Mouse (Mus musculus) stomach, embryonic 16.5 days (tissue): ENCODE data around the gene Olfr1307. TPM values are rescaled to one million over a fixed set of nuclear protein-coding genes. Genes with fewer than 3 reads are reported as not detected.

Experiments
- ATAC-seq: fragments of 200-750 bp; cut with Nextera tagmentation; 2 replicates; pipeline ENCODE4 v1.8.0; 2017; ENCODE audit warnings: moderate number of reproducible peaks, moderate TSS enrichment; ENCODE audit not compliant: insufficient read depth, low FRiP score
- H3K27ac ChIP-seq: fragments of 300-500 bp; sonication (generic); 2 replicates; pipeline ENCODE4 v1.5.1; 2014; ENCODE audit warnings: low read length
- H3K27me3 ChIP-seq: fragments of 300-500 bp; sonication (generic); 2 replicates; pipeline ENCODE4 v1.6.1; 2014; ENCODE audit warnings: low read length, control low read depth, mixed read lengths; ENCODE audit not compliant: control insufficient read depth, insufficient read depth
- H3K36me3 ChIP-seq: fragments of 300-500 bp; sonication (generic); 2 replicates; pipeline ENCODE4 v1.6.1; 2014; ENCODE audit warnings: low read length; ENCODE audit not compliant: control insufficient read depth, insufficient read depth
- H3K4me1 ChIP-seq: fragments of 300-500 bp; sonication (generic); 2 replicates; pipeline ENCODE4 v1.6.1; 2014; ENCODE audit warnings: low read length, control low read depth, mixed read lengths; ENCODE audit not compliant: control insufficient read depth, insufficient read depth
- H3K4me2 ChIP-seq: fragments of 300-500 bp; sonication (generic); 2 replicates; pipeline ENCODE4 v1.6.1; 2014; ENCODE audit warnings: low read depth, low read length, mixed read lengths
- H3K4me3 ChIP-seq: fragments of 300-500 bp; sonication (generic); replicated peaks from 2 replicates; pipeline ENCODE4 v1.5.1; 2014; ENCODE audit warnings: mild to moderate bottlenecking, low read length
- H3K9ac ChIP-seq: fragments of 300-500 bp; sonication (generic); 2 replicates; pipeline ENCODE4 v1.6.1; 2014; ENCODE audit warnings: low read length
- H3K9me3 ChIP-seq: fragments of 300-500 bp; sonication (generic); replicated peaks from 2 replicates; pipeline ENCODE4 v1.6.1; 2016; ENCODE audit warnings: low read length, control low read depth; ENCODE audit not compliant: control insufficient read depth
- WGBS: fragments of 180-500 bp; shearing (Covaris S2); extraction: QIAGEN DNeasy Blood & Tissue Kit; methylation state at CpG from one replicate; pipeline ENCODE4 v1.1.7; 2014; 5-methylcytosine and 5-hydroxymethylcytosine counted together
- polyA plus RNA-seq: library from polyadenylated mRNA; unstranded; fragments of >200 nt; fragmentation: Nextera tagmentation; extraction: Ambion mirVana; gene quantifications from 2 replicates; pipeline ENCODE4 v1.2.1, GENCODE M21; 2015

The Olfr1307 gene
- not detected in 2 replicates for polyA plus RNA-seq

- no peaks in the 10 kb centered on the region for H3K36me3 ChIP-seq
- H3K9me3 ChIP-seq = no peaks in the 10 kb centered on the region
- ATAC-seq = no peak
- H3K4me3 ChIP-seq = no peak within 1 kb of the TSS
- no peak within 1 kb of the TSS for H3K27ac ChIP-seq
- H3K9ac ChIP-seq = no peak within 1 kb of the TSS
- H3K27me3 ChIP-seq = no peaks in the 10 kb centered on the region
- 80% methylated on average over 1 of the region's 1 CpGs for WGBS
- no peaks in the 10 kb centered on the region for H3K4me1 ChIP-seq
- H3K4me2 ChIP-seq = no peak within 1 kb of the TSS
Measured at GRCm38 (mm10) chr2:111949340-111949739, at the start of gene Olfr1307. Gene Olfr1307, minus strand, starts transcription at chr2:111949440.

GRCm38 (mm10) chr2:111990181-111990580 is 40.9 kb upstream of the Olfr1307 start, which contains the start of gene Olfr1309:
Gene Olfr1309, minus strand, starts transcription at chr2:111990281.
- no peaks in the 10 kb centered on the region for H3K36me3 ChIP-seq
- H3K9me3 ChIP-seq = no peaks in the 10 kb centered on the region
- 52% methylated on average over 1 of the region's 1 CpGs for WGBS
- H3K4me1 ChIP-seq = no peaks in the 10 kb centered on the region
- no peaks in the 10 kb centered on the region for H3K27me3 ChIP-seq
- H3K4me2 ChIP-seq = no peak within 1 kb of the TSS
- H3K27ac ChIP-seq = no peak within 1 kb of the TSS
- H3K4me3 ChIP-seq = no peak within 1 kb of the TSS
- H3K9ac ChIP-seq = no peak within 1 kb of the TSS
- no peak for ATAC-seq

GRCm38 (mm10) chr2:111964844-111965243 is 15.6 kb upstream of the Olfr1307 start, which contains the start of gene Olfr1308:
Gene Olfr1308, minus strand, starts transcription at chr2:111964944.
- no peaks in the 10 kb centered on the region for H3K4me1 ChIP-seq
- H3K4me3 ChIP-seq = no peak within 1 kb of the TSS
- no peak within 1 kb of the TSS for H3K9ac ChIP-seq
- ATAC-seq = no peak
- H3K27ac ChIP-seq = no peak within 1 kb of the TSS
- no peak within 1 kb of the TSS for H3K4me2 ChIP-seq
- H3K9me3 ChIP-seq = no peaks in the 10 kb centered on the region
- H3K27me3 ChIP-seq = no peaks in the 10 kb centered on the region
- no peaks in the 10 kb centered on the region for H3K36me3 ChIP-seq
- WGBS = 59% methylated on average over 1 of the region's 1 CpGs

- no peak within 1 kb of the TSS for H3K27ac ChIP-seq
- no peaks in the 10 kb centered on the region for H3K36me3 ChIP-seq
- 71% methylated on average over 1 of the region's 1 CpGs for WGBS
- H3K4me2 ChIP-seq = no peak within 1 kb of the TSS
- H3K27me3 ChIP-seq = no peaks in the 10 kb centered on the region
- H3K4me1 ChIP-seq = no peaks in the 10 kb centered on the region
- no peak within 1 kb of the TSS for H3K4me3 ChIP-seq
- ATAC-seq = no peak
- H3K9me3 ChIP-seq = no peaks in the 10 kb centered on the region
- H3K9ac ChIP-seq = no peak within 1 kb of the TSS
Measured at GRCm38 (mm10) chr2:111916171-111916570, 33.1 kb downstream of the Olfr1307 start, which contains the start of gene Olfr1306. Gene Olfr1306, minus strand, starts transcription at chr2:111916271.

Other genes starting within 250 kb of the Olfr1307 start
- gene Olfr1301, start 198.4 kb downstream of the Olfr1307 start, polyA plus RNA-seq = not detected in 2 replicates
- gene Olfr1302, start 172.0 kb downstream of the Olfr1307 start, polyA plus RNA-seq = not detected in 2 replicates
- not detected in 2 replicates for gene Olfr1303, start 129.1 kb downstream of the Olfr1307 start, polyA plus RNA-seq
- gene Olfr1305, start 72.3 kb downstream of the Olfr1307 start, polyA plus RNA-seq = not detected in 2 replicates
- gene Olfr1306, start 33.2 kb downstream of the Olfr1307 start, polyA plus RNA-seq = not detected in 2 replicates
- not detected in 2 replicates for gene Olfr1308, start 15.5 kb upstream of the Olfr1307 start, polyA plus RNA-seq
- not detected in 2 replicates for gene Olfr1309, start 40.8 kb upstream of the Olfr1307 start, polyA plus RNA-seq
- not detected in 2 replicates for gene Olfr1310, start 63.3 kb upstream of the Olfr1307 start, polyA plus RNA-seq
- not detected in 2 replicates for gene Olfr1311, start 75.0 kb upstream of the Olfr1307 start, polyA plus RNA-seq
- not detected in 2 replicates for gene Olfr1312, start 100.8 kb upstream of the Olfr1307 start, polyA plus RNA-seq
- not detected in 2 replicates for gene Olfr1313, start 128.4 kb upstream of the Olfr1307 start, polyA plus RNA-seq
- gene Olfr1314, start 147.3 kb upstream of the Olfr1307 start, polyA plus RNA-seq = not detected in 2 replicates
- not detected in 2 replicates for gene Olfr1315-ps1, start 166.0 kb upstream of the Olfr1307 start, polyA plus RNA-seq
- gene Olfr1316, start 185.5 kb upstream of the Olfr1307 start, polyA plus RNA-seq = not detected in 2 replicates
- not detected in 2 replicates for gene Olfr1317, start 190.9 kb upstream of the Olfr1307 start, polyA plus RNA-seq
- gene Olfr1318, start 204.8 kb upstream of the Olfr1307 start, polyA plus RNA-seq = not detected in 2 replicates